Mouse (Mus musculus) forebrain, postnatal 0 days (tissue): ENCODE results near the gene Slc25a26. TPM values are rescaled to one million over a fixed set of nuclear protein-coding genes. Genes with fewer than 3 reads are reported as not detected.

Experiments
- ATAC-seq: fragments of 200-750 bp; cut with Nextera tagmentation; 2 replicates; pipeline ENCODE4 v1.8.0; 2017; ENCODE audit warnings: mild to moderate bottlenecking, moderate library complexity
- DNase-seq: peaks from one replicate; pipeline ENCODE4 v3.0.0-alpha.2; 2015
- H3K27ac ChIP-seq: fragments of 300-500 bp; sonication (generic); 2 replicates; pipeline ENCODE4 v1.5.1; 2014; ENCODE audit warnings: low read depth, mild to moderate bottlenecking, antibody characterized with exemption, low read length, moderate library complexity, mixed read lengths
- H3K27me3 ChIP-seq: fragments of 300-500 bp; sonication (generic); 2 replicates; pipeline ENCODE4 v1.6.1; 2014; ENCODE audit warnings: mild to moderate bottlenecking, low read length, mixed read lengths; ENCODE audit not compliant: insufficient read depth
- H3K36me3 ChIP-seq: fragments of 300-500 bp; sonication (generic); 2 replicates; pipeline ENCODE4 v1.6.1; 2014; ENCODE audit warnings: mild to moderate bottlenecking, moderate library complexity; ENCODE audit not compliant: insufficient read depth
- H3K4me1 ChIP-seq: fragments of 300-500 bp; sonication (generic); 2 replicates; pipeline ENCODE4 v1.6.1; 2014; ENCODE audit warnings: antibody characterized with exemption; ENCODE audit not compliant: insufficient read depth
- H3K4me2 ChIP-seq: fragments of 300-500 bp; sonication (generic); 2 replicates; pipeline ENCODE4 v1.6.1; 2014; ENCODE audit warnings: low read depth, mild to moderate bottlenecking, moderate library complexity
- H3K4me3 ChIP-seq: fragments of 300-500 bp; sonication (generic); 2 replicates; pipeline ENCODE4 v1.5.1; 2014; ENCODE audit warnings: low read depth, low read length, mixed read lengths
- H3K9ac ChIP-seq: fragments of 300-500 bp; sonication (generic); 2 replicates; pipeline ENCODE4 v1.6.1; 2014; ENCODE audit warnings: mild to moderate bottlenecking
- H3K9me3 ChIP-seq: fragments of 300-500 bp; sonication (generic); 2 replicates; pipeline ENCODE4 v1.6.1; 2016; ENCODE audit warnings: low read length
- CTCF ChIP-seq: sonication (generic); IDR thresholded peaks from 2 replicates; pipeline ENCODE4 v1.5.1; 2016; ENCODE audit warnings: antibody characterized with exemption, control low read depth, low read depth
- WGBS: fragments of 180-500 bp; shearing (Covaris S2); extraction: QIAGEN DNeasy Blood & Tissue Kit; methylation state at CpG from one replicate; pipeline ENCODE4 v1.1.7; 2014; 5-methylcytosine and 5-hydroxymethylcytosine counted together
- microRNA-seq, 2 experiments: library from miRNA; unstranded; fragments of <30 nt; microRNA quantifications; one replicate each; pipeline ENCODE4; 2016
- polyA plus RNA-seq: library from polyadenylated mRNA; unstranded; fragments of >200 nt; fragmentation: Nextera tagmentation; extraction: Ambion mirVana; gene quantifications from 2 replicates; pipeline ENCODE4 v1.2.1, GENCODE M21; 2015
- total RNA-seq: library from RNA; depleted of rRNA; stranded (reverse); fragments of >200 nt; gene quantifications from 2 replicates; pipeline ENCODE4 v1.2.3, GENCODE M21; 2014; rRNA removed

Slc25a26 gene
- total and polyA plus RNA-seq, 2 experiments from 2014 or later: 8.0 to 8.7 TPM

- Histone ChIP-seq H3K27me3 (no peaks in the 10 kb centered on the region), H3K4me1 (peaks cover 20% of the 10 kb centered on the region; the same call in 1 of the 2 replicates), H3K36me3 (no peaks in the 10 kb centered on the region), H3K4me2 (no peak overlapping the region), H3K4me3 (no peak overlapping the region), H3K9ac (no peak overlapping the region), H3K9me3 (no peaks in the 10 kb centered on the region), H3K27ac (no peak overlapping the region)
- DNase-seq (no peak), ATAC-seq (no peak)
- WGBS: 77% methylated on average over 17 of the region's 17 CpGs
- no peak for TF ChIP-seq CTCF
Measured at GRCm38 (mm10) chr6:94651541-94651940, 151.4 kb downstream of the Slc25a26 start.

- H3K9ac ChIP-seq: no peak overlapping the region
- H3K27ac ChIP-seq: no peak overlapping the region
- TF ChIP-seq CTCF: no peak
- no peak overlapping the region for H3K4me3 ChIP-seq
- no peaks in the 10 kb centered on the region for H3K36me3 ChIP-seq
- no peaks in the 10 kb centered on the region for H3K27me3 ChIP-seq
- H3K4me2 ChIP-seq: no peak overlapping the region
- ATAC-seq (no peak), DNase-seq (no peak)
- 45% methylated on average over 6 of the region's 6 CpGs for WGBS
- H3K4me1 ChIP-seq: peaks cover 20% of the 10 kb centered on the region; the same call in 1 of the 2 replicates
- H3K9me3 ChIP-seq: no peaks in the 10 kb centered on the region
Measured at GRCm38 (mm10) chr6:94652659-94653213, 152.6 kb downstream of the Slc25a26 start.

DNA sequence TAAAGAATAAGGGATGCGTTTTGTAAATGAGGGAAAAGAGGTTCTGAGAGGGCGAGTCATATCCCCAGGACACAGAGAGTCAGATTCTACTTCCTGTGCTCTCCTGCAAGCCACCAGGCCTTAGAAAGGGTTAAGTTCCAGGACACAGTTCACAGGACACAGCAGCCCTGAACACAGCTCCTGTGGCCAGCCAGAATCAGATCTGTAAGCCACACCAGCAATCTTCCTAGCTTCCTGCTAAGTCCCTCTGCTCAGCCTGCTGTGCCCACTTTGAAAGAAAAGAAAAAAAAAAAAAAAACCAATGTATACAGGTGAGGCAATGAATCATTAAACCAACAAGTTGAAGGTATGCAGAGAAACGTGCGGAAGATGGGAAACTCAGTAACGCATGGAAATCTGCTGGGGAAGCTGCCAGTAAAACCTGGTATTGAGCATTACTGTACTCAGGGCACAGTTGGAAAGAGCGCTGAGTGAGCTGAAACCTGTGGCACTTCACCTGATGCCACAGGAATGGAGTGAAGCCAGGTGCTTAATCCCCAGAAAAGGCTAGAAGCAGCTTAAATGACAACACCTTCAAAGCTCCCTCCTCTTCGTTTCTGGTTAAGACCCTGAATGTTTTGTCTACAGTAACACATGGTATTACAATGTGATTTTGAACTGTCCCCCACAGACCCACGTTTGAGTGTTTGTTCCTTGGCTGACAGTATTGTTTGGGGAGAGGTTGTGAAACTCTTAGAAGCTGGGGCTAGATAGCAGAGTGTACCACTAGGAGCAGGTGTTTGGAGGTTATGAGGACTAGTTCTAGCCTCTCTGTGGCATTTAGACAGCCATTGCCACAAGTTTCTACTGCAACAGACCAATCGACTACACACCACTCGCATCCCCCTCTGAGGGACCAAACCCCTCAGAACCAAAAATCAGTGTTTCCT, 153.5 kb downstream of the Slc25a26 start:
- Histone ChIP-seq H3K4me3 (no peak overlapping the region), H3K4me1 (0 out of 2 replicates have a peak, but pooled peaks cover 14% of the 10 kb centered on the region), H3K36me3 (no peaks in the 10 kb centered on the region), H3K4me2 (no peak overlapping the region), H3K9ac (no peak overlapping the region), H3K9me3 (no peaks in the 10 kb centered on the region), H3K27me3 (no peaks in the 10 kb centered on the region), H3K27ac (no peak overlapping the region)
- no peak for TF ChIP-seq CTCF
- DNase-seq (no peak), ATAC-seq (no peak)
- WGBS: 65% methylated on average over 10 of the region's 10 CpGs

Small RNA genes lying within 50 kb of the gene (microRNA-seq; reads per million reads assigned to microRNA genes)
- 0 to 0.12 reads per million in 2 experiments for gene Mir7041

Other genes starting within 250 kb of the Slc25a26 start
- gene Magi1, start 216.4 kb upstream of the Slc25a26 start, total RNA-seq: 43.9 and 53.0 TPM in 2 replicates
- 9.9 and 16.4 TPM in 2 replicates for gene Magi1, start 216.4 kb upstream of the Slc25a26 start, polyA plus RNA-seq
- 36.9 and 53.3 TPM in 2 replicates for gene Lrig1, start 199.8 kb downstream of the Slc25a26 start, total RNA-seq
- gene Lrig1, start 199.8 kb downstream of the Slc25a26 start, polyA plus RNA-seq: 9.0 and 10.7 TPM in 2 replicates